Mouse (Mus musculus): ENCODE measurements around the gene Oas1c. TPM values are rescaled to one million over a fixed set of nuclear protein-coding genes. Genes with fewer than 3 reads are reported as not detected.

The Oas1c gene
- polyA plus RNA-seq, 1 experiment, result 4.7 TPM

GRCm38 (mm10) chr5:120781646-120782045 lies 30.7 kb downstream of the Oas1c start:
- DNase-seq (ENCODE audit: low spot score), result no peak

- no peak for DNase-seq (ENCODE audit: low spot score)
Measured at GRCm38 (mm10) chr5:120779922-120780321, 32.4 kb downstream of the Oas1c start.

DNA sequence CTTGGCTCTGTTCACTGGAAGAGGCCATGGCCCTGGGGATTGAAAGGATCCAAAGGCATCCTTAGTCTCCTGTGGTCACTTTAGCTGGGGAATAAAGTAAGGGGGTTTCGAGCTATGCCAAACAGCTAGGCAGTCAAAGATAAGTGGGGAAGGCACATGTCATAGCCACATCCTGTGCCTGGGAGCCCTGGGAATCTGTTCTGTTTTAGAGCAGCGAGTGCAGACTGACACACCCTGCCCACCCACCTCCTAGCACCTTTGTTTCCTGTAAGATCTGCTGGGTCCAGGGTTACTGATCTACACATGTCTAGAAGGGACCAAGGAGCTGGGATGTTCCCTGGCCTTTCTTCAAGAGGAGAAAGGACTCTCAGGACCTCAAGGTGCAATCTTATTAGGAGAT lies 33.4 kb downstream of the Oas1c start:
- no peak for DNase-seq (ENCODE audit: low spot score)

DNA sequence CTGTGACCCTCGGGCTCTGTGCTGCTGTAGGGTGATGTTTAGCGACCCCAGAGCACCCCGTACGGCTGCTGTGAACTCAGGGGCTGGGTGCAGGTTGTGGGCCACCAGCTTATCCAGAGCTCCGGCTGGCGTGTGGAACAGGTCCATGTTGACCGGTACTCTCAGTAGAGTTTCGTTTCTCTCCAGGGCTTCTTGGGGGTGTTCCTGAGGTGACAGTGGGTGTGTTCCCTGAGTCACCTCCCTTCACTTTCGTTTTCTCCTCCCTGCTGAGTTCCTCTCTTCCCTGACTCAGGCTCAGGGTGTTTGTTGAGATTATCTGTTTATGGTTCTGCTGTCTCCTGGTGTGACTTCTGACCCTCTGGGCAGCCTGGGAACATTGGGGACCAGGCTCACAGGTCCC lies 34.8 kb downstream of the Oas1c start, which contains the start of gene Oas3:
Gene Oas3, minus strand, starts transcription at position 184 of the 400 bp plus-strand sequence.
- DNase-seq (ENCODE audit: low spot score), result no peak

GRCm38 (mm10) chr5:120776801-120777200 lies 35.5 kb downstream of the Oas1c start:
- DNase-seq (ENCODE audit: low spot score), result no peak

GRCm38 (mm10) chr5:120775287-120775985 lies 36.9 kb downstream of the Oas1c start:
- DNase-seq (ENCODE audit: low spot score), result no peak

GRCm38 (mm10) chr5:120769396-120769795 lies 42.9 kb downstream of the Oas1c start:
- DNase-seq (ENCODE audit: low spot score), result no peak

GRCm38 (mm10) chr5:120765010-120765409 lies 47.3 kb downstream of the Oas1c start:
- no peak for DNase-seq (ENCODE audit: low spot score)

GRCm38 (mm10) chr5:120761901-120762300 lies 50.4 kb downstream of the Oas1c start:
- no peak for DNase-seq (ENCODE audit: low spot score)

DNA sequence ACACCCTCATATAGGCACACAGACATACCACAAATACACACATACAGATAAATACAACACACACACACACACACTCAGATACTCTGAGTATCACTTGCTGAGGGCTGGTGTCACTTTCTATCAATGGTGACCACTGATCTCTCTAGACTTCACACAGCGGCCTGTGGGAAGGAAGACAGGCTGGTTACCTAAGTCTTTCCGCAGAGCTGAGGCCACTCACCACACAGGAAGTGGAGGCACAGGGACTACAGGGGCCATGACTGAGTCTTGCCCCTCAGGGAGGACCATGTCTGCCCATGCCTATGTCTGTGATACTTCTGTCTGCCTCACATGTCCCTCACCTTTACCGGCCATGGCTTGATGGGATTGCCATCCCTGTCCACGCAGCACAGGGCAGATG lies 58.1 kb downstream of the Oas1c start:
- no peak for DNase-seq (ENCODE audit: low spot score)

DNA sequence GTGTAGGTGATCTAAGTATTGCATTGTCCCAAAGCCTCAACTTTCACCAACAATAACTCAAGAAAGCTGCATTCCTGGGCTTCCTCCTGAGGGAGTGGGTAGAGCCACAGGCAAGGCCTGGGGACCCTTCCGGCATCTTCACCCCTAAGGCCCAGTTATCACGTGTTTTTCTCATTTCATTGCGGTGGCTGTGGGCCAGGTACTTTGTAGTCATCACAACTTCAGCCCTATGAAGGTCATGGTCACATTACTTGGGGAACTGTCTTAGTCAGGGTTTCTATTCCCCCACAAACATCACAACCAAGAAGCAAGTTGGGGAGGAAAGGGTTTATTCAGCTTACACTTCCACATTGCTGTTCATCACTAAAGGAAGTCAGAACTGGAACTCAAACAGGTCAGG lies 59.5 kb downstream of the Oas1c start:
- DNase-seq (ENCODE audit: low spot score), result no peak

DNA sequence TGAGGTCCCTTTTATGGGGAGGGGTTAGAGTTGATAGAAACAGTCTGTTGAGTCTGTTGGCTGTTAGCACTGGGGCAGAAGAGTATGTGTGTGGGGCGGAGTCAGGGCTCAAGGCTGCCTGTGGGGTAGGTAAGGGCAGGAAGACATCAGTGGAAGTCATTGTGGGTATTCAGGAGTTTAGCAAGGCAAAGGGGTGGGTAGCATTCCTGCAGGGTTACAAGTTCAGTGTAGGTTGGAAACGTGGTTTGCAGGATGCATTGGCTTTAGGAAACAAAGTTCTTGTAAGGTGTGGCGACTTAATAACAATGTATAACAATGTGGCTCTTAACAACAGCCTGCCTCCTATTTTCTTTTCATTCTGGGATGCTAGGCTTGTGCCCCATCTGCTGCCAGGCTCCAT lies 61.1 kb downstream of the Oas1c start:
- DNase-seq (ENCODE audit: low spot score), result no peak

Other genes starting within 250 kb of the Oas1c start
- 38.6 and 55.0 TPM in 2 replicates for gene Tpcn1, start 223.8 kb downstream of the Oas1c start, polyA plus RNA-seq (2012; rRNA removed)
- 1.6 and 1.8 TPM in 2 replicates for gene Iqcd, start 223.5 kb downstream of the Oas1c start, polyA plus RNA-seq (2012; rRNA removed)
- gene Rita1, start 199.9 kb downstream of the Oas1c start, polyA plus RNA-seq (2012; rRNA removed), result 11.0 and 12.9 TPM in 2 replicates
- 25.7 and 26.2 TPM in 2 replicates for gene Ddx54, start 199.8 kb downstream of the Oas1c start, polyA plus RNA-seq (2012; rRNA removed)
- gene Cfap73, start 178.3 kb downstream of the Oas1c start, polyA plus RNA-seq (2012; rRNA removed), result not detected in 2 replicates
- gene Rasal1, start 163.7 kb downstream of the Oas1c start, polyA plus RNA-seq (2012; rRNA removed), result 0.81 and 1.3 TPM in 2 replicates
- 6.6 and 12.5 TPM in 2 replicates for gene Dtx1, start 100.6 kb downstream of the Oas1c start, polyA plus RNA-seq (2012; rRNA removed)
- gene Oas2, start 62.7 kb downstream of the Oas1c start, polyA plus RNA-seq (2012; rRNA removed), result 8.3 and 9.0 TPM in 2 replicates
- gene Oas3, start 34.9 kb downstream of the Oas1c start, polyA plus RNA-seq (2012; rRNA removed), result 0.32 and 0.94 TPM in 2 replicates
- 0.06 and 0.07 TPM in 2 replicates for gene Oas1e, start 17.0 kb downstream of the Oas1c start, polyA plus RNA-seq (2012; rRNA removed)
- gene Oas1f, start 34.9 kb upstream of the Oas1c start, polyA plus RNA-seq (2012; rRNA removed), result 0.15 and 0.16 TPM in 2 replicates
- gene Oas1h, start 48.9 kb upstream of the Oas1c start, polyA plus RNA-seq (2012; rRNA removed), result not detected in 2 replicates
- 2.4 and 3.1 TPM in 2 replicates for gene Oas1g, start 75.1 kb upstream of the Oas1c start, polyA plus RNA-seq (2012; rRNA removed)
- 5.3 and 5.7 TPM in 2 replicates for gene Oas1a, start 95.0 kb upstream of the Oas1c start, polyA plus RNA-seq (2012; rRNA removed)
- gene Oas1d, start 102.0 kb upstream of the Oas1c start, polyA plus RNA-seq (2012; rRNA removed), result not detected in 2 replicates
- gene Rph3a, start 197.6 kb upstream of the Oas1c start, polyA plus RNA-seq (2012; rRNA removed), result 0.01 and 0.03 TPM in 2 replicates

Measured in urinary bladder, adult 2 months (tissue).